Comparison of ENCODE assay signal across 7 mouse cellular contexts in genomic region chr2:157736854-157737850, GRCm38 (mm10). TPM values are rescaled to one million over a fixed set of nuclear protein-coding genes. Genes with fewer than 3 reads are reported as not detected.
DNase-seq lines count a peak whose midpoint lies in the region; ATAC-seq lines count a peak whose summit lies in the region.

TSS of gene Ctnnbl1 (plus strand) at chr2:157737401.

- H3K27me3 ChIP-seq in intestine, embryonic 16.5 days (replicated peaks; ENCODE audit: control insufficient read depth, insufficient read depth, low read length) = no peaks in the 10 kb centered on the region
- no peaks in the 10 kb centered on the region for H3K27me3 ChIP-seq in midbrain, embryonic 11.5 days (ENCODE audit: control insufficient read depth, insufficient read depth, low read length)

- H3K4me1 ChIP-seq in intestine, embryonic 16.5 days (ENCODE audit: control insufficient read depth, insufficient read depth, low read length) = peaks cover 3% of the 10 kb centered on the region
- H3K4me1 ChIP-seq in midbrain, embryonic 11.5 days (ENCODE audit: control insufficient read depth, insufficient read depth, low read length) = peaks cover 5% of the 10 kb centered on the region

- H3K4me2 ChIP-seq in intestine, embryonic 16.5 days (ENCODE audit: low read depth, low read length) = peak within 1 kb of the TSS; percentile 83
- peak within 1 kb of the TSS; percentile 71 for H3K4me2 ChIP-seq in midbrain, embryonic 11.5 days

- H3K36me3 ChIP-seq in intestine, embryonic 16.5 days (ENCODE audit: control insufficient read depth, insufficient read depth, low read length) = no peaks in the 10 kb centered on the region
- H3K36me3 ChIP-seq in midbrain, embryonic 11.5 days (ENCODE audit: control insufficient read depth, insufficient read depth, low read length) = no peaks in the 10 kb centered on the region

- peak within 1 kb of the TSS; percentile 88 for H3K4me3 ChIP-seq in intestine, embryonic 16.5 days (ENCODE audit: low read length)
- H3K4me3 ChIP-seq in midbrain, embryonic 11.5 days (ENCODE audit: low read depth, low read length) = peak within 1 kb of the TSS; percentile 84

- peak; percentile 97 for ATAC-seq in intestine, embryonic 16.5 days
- ATAC-seq in midbrain, embryonic 11.5 days (ENCODE audit: low FRiP score) = peak; percentile 95

- intact Hi-C loops in left cerebral cortex, postnatal 36 days (cut with DNase I) = no loop called here

- 12% methylated on average over 44 of the region's 44 CpGs for WGBS in intestine, embryonic 16.5 days
- 12% methylated on average over 44 of the region's 44 CpGs for WGBS in midbrain, embryonic 11.5 days

- no peaks in the 10 kb centered on the region for H3K9me3 ChIP-seq in intestine, embryonic 16.5 days (ENCODE audit: control insufficient read depth, low read length)
- H3K9me3 ChIP-seq in midbrain, embryonic 11.5 days (ENCODE audit: control insufficient read depth, low read length) = no peaks in the 10 kb centered on the region

- DNase-seq in adrenal gland, adult 8-10 months = peak; percentile 98
- peak; percentile 99 for DNase-seq in embryo, embryonic 9.5 days (ENCODE audit: extremely low spot score)
- peak; percentile 97 to 99 for DNase-seq in gastrocnemius, postnatal 4 days (ENCODE audit: low spot score in 2 of 2)
- peak; percentile 99 to 100 for DNase-seq in left cerebral cortex, postnatal 36 days (ENCODE audit: low spot score in 2 of 2)
- peak; percentile 100 for DNase-seq in midbrain, embryonic 11.5 days (ENCODE audit: low spot score, missing footprints)
- peak; percentile 96 for DNase-seq in skeletal muscle tissue, adult 2 months (ENCODE audit: low read depth, low spot score)

- H3K9ac ChIP-seq in intestine, embryonic 16.5 days (ENCODE audit: low read depth, low read length) = peak within 1 kb of the TSS; percentile 82
- peak within 1 kb of the TSS; percentile 81 for H3K9ac ChIP-seq in midbrain, embryonic 11.5 days (ENCODE audit: low read length)

- H3K27ac ChIP-seq in intestine, embryonic 16.5 days (ENCODE audit: low read length) = peak within 1 kb of the TSS; percentile 9; the same call in 1 of the 2 replicates
- H3K27ac ChIP-seq in midbrain, embryonic 11.5 days (ENCODE audit: low read depth, low read length) = no peak within 1 kb of the TSS

RNA-seq across cellular contexts. Expression of gene Ctnnbl1, which starts in this region (rescaled TPM):
- 10 to 100 TPM; 16.6 to 28.6 (median 21.0) TPM for total RNA-seq in adrenal gland, adult 8-10 months (2022)
- 10 to 100 TPM; 19.8 to 20.3 TPM for total RNA-seq in gastrocnemius, postnatal 4 days (2021)
- polyA plus RNA-seq in intestine, embryonic 16.5 days (2015; fragmentation: Nextera tagmentation; extraction: Ambion mirVana) = 40.3 and 48.2 TPM in 2 replicates
- 10 to 100 TPM; 27.1 to 29.6 TPM for total RNA-seq in left cerebral cortex, postnatal 36 days (2021)
- polyA plus RNA-seq in midbrain, embryonic 11.5 days (2014; fragmentation: Nextera tagmentation; extraction: Ambion mirVana) = 98.8 and 109 TPM in 2 replicates
